Mouse (Mus musculus) olfactory bulb, adult 2 months (tissue): ENCODE results near the gene Maml1.

ENCODE experiments used
- CTCF ChIP-seq: fragments of 200-500 bp; IDR thresholded peaks from 2 replicates; pipeline ENCODE4 v1.5.1; 2012; ENCODE audit warnings: low read depth, mild to moderate bottlenecking, low read length, moderate library complexity; ENCODE audit not compliant: insufficient read depth
- POLR2A ChIP-seq: fragments of 200-500 bp; IDR thresholded peaks from 2 replicates; pipeline ENCODE4 v1.6.1; 2012; ENCODE audit warnings: mild to moderate bottlenecking, low read depth, low read length, moderate library complexity; ENCODE audit not compliant: insufficient read depth

DNA sequence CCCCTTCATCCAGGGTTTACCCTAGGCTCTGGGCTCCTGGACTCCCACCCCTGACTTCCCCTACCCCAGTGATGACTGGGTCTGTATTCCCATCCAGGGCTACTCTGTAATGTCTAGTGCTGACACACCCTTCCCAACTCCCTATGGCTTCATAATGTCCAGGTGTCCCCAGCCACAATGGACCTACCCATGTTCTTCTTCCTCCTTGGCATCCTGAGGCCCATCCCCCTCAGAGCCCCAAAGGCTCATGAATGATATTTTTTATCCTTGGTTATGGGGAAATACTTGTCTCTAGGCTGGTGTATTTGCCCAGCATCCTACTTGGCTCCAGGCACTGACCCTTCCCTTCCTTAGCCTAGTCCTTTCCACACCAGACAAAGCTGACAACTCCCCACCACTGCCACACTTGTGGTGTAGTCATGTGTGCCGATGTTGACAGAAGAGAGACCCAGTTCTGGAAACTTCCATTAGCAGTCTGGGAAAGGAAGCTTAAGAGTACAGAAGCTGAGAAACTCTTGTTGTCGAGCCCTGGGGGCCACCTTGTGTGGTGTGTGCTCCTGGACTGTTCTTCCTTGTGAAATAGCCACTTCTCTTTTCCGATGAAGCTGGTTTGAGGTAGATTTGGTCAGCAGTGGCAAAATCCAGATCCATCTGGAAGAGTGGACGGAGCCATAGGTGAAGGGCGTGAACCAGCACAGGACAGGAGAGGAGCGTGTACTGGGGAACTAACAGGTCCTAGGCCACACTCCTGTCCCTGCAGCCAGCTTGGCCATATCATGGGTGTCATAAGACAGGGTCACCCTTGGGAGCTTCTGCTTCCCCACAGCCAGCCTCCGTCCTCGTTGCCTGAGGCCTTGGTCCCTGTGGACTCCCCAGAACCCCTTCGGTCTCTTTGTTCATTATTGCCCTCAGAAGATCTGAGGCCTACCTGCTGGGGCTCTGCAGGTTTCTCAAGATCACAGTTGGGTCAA, 53.0 kb downstream of the Maml1 start:
- TF ChIP-seq CTCF (no peak), POLR2A (no peak)
